Mouse (Mus musculus) gastrocnemius, postnatal 4 days (tissue): ENCODE results near the gene Slc16a12. TPM values are rescaled to one million over a fixed set of nuclear protein-coding genes. Genes with fewer than 3 reads are reported as not detected.
"Not testable (repeated sequence)": the region's sequence is repeated elsewhere in the genome, so short reads cannot be mapped to it uniquely, and the experiment has no call there.

Experiments
- DNase-seq, 2 experiments: peaks; one replicate each; pipeline ENCODE4 v3.0.0; 2021 to 2022; ENCODE audit warnings: low spot score in 2 of 2, mixed read lengths in 2 of 2
- long read RNA-seq, 2 experiments: library from polyadenylated mRNA; stranded (forward); transcript quantifications; one replicate each; pipeline ENCODE4 v2.0.0; 2021
- total RNA-seq, 2 experiments: library from RNA; stranded (reverse); gene quantifications; 2 replicates each; pipeline ENCODE4 v1.2.3; 2021

Gene Slc16a12
- total RNA-seq = 1 to 10 TPM; 3.6 to 3.8 TPM
- long read RNA-seq, experiment 1, full-length matches to known transcripts = 5 of 7 reads
- long read RNA-seq, experiment 1, partial matches to known transcripts = 0 of 7 reads
- long read RNA-seq, experiment 1, other reads (novel, unspliced or antisense) = 2 of 7 reads
- long read RNA-seq, experiment 2, full-length matches to known transcripts = 5 of 6 reads
- long read RNA-seq, experiment 2, partial matches to known transcripts = 0 of 6 reads
- long read RNA-seq, experiment 2, other reads (novel, unspliced or antisense) = 1 of 6 reads

- peak; percentile 34 to 47 for DNase-seq
Measured at GRCm38 (mm10) chr19:34746688-34747504, at the start of gene Slc16a12. Gene Slc16a12 (minus strand): TSS chr19:34747289.

GRCm38 (mm10) chr19:34796396-34796795 is 49.3 kb upstream of the Slc16a12 start:
- no peak for DNase-seq

GRCm38 (mm10) chr19:34782491-34782890 is 35.4 kb upstream of the Slc16a12 start:
- no peak for DNase-seq

- DNase-seq = no peak
Measured at GRCm38 (mm10) chr19:34778993-34779392, 31.9 kb upstream of the Slc16a12 start.

GRCm38 (mm10) chr19:34778098-34778497 is 31.0 kb upstream of the Slc16a12 start:
- no peak for DNase-seq

GRCm38 (mm10) chr19:34772775-34773174 is 25.7 kb upstream of the Slc16a12 start:
- peak in 1 of 2 experiments; percentile 43 for DNase-seq

GRCm38 (mm10) chr19:34770764-34771163 is 23.7 kb upstream of the Slc16a12 start:
- DNase-seq = no peak

GRCm38 (mm10) chr19:34758754-34759153 is 11.7 kb upstream of the Slc16a12 start:
- DNase-seq = no peak

GRCm38 (mm10) chr19:34756561-34757240 is 9.6 kb upstream of the Slc16a12 start:
- DNase-seq = no peak

- DNase-seq = no peak
Measured at GRCm38 (mm10) chr19:34755680-34756079, 8.6 kb upstream of the Slc16a12 start.

GRCm38 (mm10) chr19:34753243-34753642 is 6.2 kb upstream of the Slc16a12 start:
- no peak for DNase-seq

- no peak for DNase-seq
Measured at GRCm38 (mm10) chr19:34752391-34753092, 5.5 kb upstream of the Slc16a12 start.

- DNase-seq = no peak
Measured at GRCm38 (mm10) chr19:34751150-34751549, 4.1 kb upstream of the Slc16a12 start.

- no peak for DNase-seq
Measured at GRCm38 (mm10) chr19:34748992-34749391, 1.9 kb upstream of the Slc16a12 start.

GRCm38 (mm10) chr19:34747969-34748368 is 880 bp upstream of the Slc16a12 start:
- DNase-seq = not testable (repeated sequence)

GRCm38 (mm10) chr19:34746201-34746600 is 888 bp downstream of the Slc16a12 start:
- no peak for DNase-seq

GRCm38 (mm10) chr19:34745012-34745411 is 2.1 kb downstream of the Slc16a12 start:
- DNase-seq = no peak

GRCm38 (mm10) chr19:34737916-34738315 is 9.2 kb downstream of the Slc16a12 start:
- DNase-seq = no peak

GRCm38 (mm10) chr19:34735900-34736299 is 11.2 kb downstream of the Slc16a12 start:
- no peak for DNase-seq

- DNase-seq = no peak
Measured at GRCm38 (mm10) chr19:34733020-34733419, 14.1 kb downstream of the Slc16a12 start.

GRCm38 (mm10) chr19:34731356-34731755 is 15.7 kb downstream of the Slc16a12 start:
- peak in 1 of 2 experiments; percentile 14 for DNase-seq
